Mouse (Mus musculus): ENCODE measurements around the gene Tlr8. TPM values are rescaled to one million over a fixed set of nuclear protein-coding genes. Genes with fewer than 3 reads are reported as not detected.

Tlr8 gene
- polyA plus RNA-seq, 1 experiment from 2014 or later = 0.13 TPM

DNA sequence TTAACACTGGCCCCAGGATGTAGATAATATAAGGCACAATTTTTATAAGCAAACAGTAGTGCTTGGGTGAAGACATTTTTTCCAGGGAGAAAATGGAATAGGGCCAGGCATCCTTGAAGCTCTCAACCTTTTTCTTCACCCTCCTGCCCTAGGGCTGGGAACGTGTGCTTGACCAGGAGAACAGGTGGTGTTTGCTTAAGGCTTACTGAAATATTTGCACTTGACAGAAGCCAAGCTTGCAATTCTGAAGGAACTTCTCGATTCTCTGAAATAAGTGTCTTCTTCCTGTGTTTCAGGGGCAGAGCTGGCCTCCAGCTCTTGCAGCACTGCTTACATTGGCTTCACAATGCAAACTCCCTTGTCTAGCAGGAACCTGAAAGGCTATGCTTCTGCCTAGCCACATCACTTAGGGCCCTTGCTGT is 68.9 kb downstream of the Tlr8 start:
- ATAC-seq (ENCODE audit: low FRiP score, low read depth) = no peak
- H3K4me2 ChIP-seq = no peak overlapping the region
- no peak overlapping the region for H3K27ac ChIP-seq (replicated peaks)
- no peak overlapping the region for H3K4me3 ChIP-seq
- H3K9me3 ChIP-seq = no peaks in the 10 kb centered on the region
- no peaks in the 10 kb centered on the region; the same call in 1 of the 2 replicates for H3K27me3 ChIP-seq
- WGBS = 89% methylated on average over 2 of the region's 2 CpGs
- no peaks in the 10 kb centered on the region for H3K36me3 ChIP-seq
- no peak overlapping the region for H3K9ac ChIP-seq
- no peaks in the 10 kb centered on the region for H3K4me1 ChIP-seq (replicated peaks)

Other genes with a start within 250 kb of the Tlr8 start
- 4,994 and 5,532 TPM in 2 replicates for gene Tmsb4x, start 55.0 kb downstream of the Tlr8 start, polyA plus RNA-seq (2015; fragmentation: Nextera tagmentation; extraction: Ambion mirVana)
- gene Tlr7, start 66.2 kb upstream of the Tlr8 start, polyA plus RNA-seq (2015; fragmentation: Nextera tagmentation; extraction: Ambion mirVana) = 0.31 and 0.79 TPM in 2 replicates
- gene Prps2, start 118.4 kb upstream of the Tlr8 start, polyA plus RNA-seq (2015; fragmentation: Nextera tagmentation; extraction: Ambion mirVana) = 13.5 and 15.3 TPM in 2 replicates